Mouse (Mus musculus) gonadal fat pad, adult 2 months (tissue): Measurements from ENCODE around the gene R3hcc1l. TPM values are rescaled to one million over a fixed set of nuclear protein-coding genes. Genes with fewer than 3 reads are reported as not detected.

ENCODE experiments used
- DNase-seq: peaks from one replicate; pipeline ENCODE4 v3.0.0-alpha.2; 2012; ENCODE audit warnings: low read depth
- polyA plus RNA-seq: library from polyadenylated mRNA; depleted of rRNA; stranded (reverse); fragments of >200 nt; gene quantifications from 2 replicates; pipeline ENCODE4 v1.2.3, GENCODE M21; 2012

R3hcc1l gene
- polyA plus RNA-seq, 1 experiment: 6.1 TPM

DNA sequence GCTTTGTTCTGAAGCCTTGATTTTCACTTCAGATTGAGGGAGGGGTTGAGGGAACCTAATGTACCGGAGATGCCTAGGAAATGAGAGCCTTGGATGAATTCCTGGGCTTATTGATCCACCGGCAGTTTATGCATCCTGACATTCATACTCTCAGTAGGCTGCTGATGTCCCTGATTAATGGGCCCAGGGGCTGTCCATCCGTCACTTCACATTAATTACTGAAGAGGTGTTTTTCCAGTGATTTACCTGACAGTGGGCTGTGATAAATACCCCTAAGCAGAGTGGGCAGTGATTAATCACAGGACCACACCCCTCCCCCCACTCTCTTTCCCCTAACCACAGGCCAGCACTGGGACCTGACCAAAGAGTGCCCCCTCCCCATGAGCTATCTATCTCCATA is 22.1 kb downstream of the R3hcc1l start:
- DNase-seq: no peak

GRCm38 (mm10) chr19:42558701-42559100 is 40.1 kb downstream of the R3hcc1l start:
- DNase-seq: no peak

DNA sequence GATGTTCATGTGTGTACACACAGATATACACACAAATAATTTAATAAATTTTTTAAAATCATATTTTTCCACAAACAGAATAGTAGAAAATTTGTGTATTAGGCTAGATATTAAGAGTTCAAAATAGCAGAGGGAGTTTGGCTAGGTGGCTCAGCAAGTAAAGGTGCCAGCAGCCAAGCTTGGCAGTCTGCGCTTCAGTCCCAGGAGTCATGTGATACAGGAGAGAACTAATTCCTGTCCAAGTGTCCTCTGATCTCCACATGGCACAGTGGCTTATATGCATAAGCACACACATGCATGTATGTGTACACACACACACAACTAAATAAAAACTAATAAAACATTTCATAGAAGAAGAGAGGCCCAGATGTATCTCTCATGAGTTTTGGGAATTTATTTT is 43.4 kb downstream of the R3hcc1l start:
- no peak for DNase-seq

- no peak for DNase-seq
Observed at GRCm38 (mm10) chr19:42562981-42563380, 44.4 kb downstream of the R3hcc1l start.

GRCm38 (mm10) chr19:42563726-42564270 is 45.2 kb downstream of the R3hcc1l start:
- DNase-seq: no peak

- no peak for DNase-seq
Observed at GRCm38 (mm10) chr19:42566283-42567019, 47.9 kb downstream of the R3hcc1l start.

GRCm38 (mm10) chr19:42567020-42567419 is 48.5 kb downstream of the R3hcc1l start:
- DNase-seq: no peak

DNA sequence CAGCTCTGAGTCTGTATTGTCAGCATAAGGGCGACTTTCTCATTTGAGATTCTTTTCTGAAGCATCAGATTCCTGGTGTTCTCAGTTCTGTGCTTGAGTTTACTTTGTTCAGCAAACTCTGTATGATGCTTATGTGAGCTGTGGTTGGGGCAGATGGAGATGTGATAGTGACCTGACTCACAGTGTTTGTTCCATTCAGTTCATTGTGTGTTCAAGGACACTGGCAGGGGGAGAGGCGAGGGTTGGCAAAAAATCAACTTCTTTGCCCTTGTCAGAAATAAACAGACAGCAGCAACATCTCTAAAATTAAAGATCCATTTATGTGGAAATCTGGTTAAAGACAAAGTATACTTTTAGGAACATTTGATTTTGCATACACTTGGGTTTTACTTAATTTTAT is 50.5 kb downstream of the R3hcc1l start:
- DNase-seq: no peak

- no peak for DNase-seq
Observed at GRCm38 (mm10) chr19:42571291-42571690, 52.7 kb downstream of the R3hcc1l start.

DNA sequence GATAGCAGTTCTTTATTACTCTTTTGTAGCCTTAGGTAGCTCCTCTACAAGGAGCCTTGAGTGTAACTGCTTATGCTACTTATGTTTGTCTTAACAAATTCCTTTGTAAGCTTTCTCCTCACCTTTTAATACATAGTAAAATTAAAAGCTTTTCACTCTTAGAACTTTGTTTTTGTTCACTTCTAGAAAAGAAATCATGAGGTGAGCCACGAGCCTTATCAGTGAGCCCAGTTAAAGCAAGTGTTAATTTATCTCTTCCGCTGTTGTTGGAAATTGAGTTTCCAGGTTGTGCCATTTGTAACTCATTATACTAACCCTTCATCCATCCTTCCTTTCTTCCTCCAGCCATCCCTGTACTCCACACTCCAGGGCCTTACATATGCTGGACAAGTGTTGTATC is 56.8 kb downstream of the R3hcc1l start:
- DNase-seq: no peak

DNA sequence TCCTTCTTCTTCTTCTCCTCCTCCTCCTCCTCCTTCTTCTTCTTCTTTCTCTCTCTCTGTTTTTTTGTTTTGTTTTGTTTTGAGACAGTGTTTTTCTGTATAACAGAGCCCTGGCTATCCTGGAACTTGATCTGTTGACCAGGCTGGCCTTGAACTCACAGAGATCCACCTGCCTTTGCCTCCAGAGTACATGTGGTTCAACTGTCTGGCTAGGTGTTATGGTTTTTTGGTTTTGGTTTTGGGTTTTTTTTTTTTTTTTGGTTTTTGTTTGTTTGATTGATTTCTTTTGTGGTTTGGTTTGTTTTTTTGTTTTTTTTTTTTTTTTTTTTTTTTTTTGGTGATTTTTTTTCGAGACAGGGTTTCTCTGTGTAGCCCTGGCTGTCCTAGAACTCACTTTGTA is 58.3 kb downstream of the R3hcc1l start:
- no peak for DNase-seq

- no peak for DNase-seq
Observed at GRCm38 (mm10) chr19:42578631-42579030, 60.1 kb downstream of the R3hcc1l start.

DNA sequence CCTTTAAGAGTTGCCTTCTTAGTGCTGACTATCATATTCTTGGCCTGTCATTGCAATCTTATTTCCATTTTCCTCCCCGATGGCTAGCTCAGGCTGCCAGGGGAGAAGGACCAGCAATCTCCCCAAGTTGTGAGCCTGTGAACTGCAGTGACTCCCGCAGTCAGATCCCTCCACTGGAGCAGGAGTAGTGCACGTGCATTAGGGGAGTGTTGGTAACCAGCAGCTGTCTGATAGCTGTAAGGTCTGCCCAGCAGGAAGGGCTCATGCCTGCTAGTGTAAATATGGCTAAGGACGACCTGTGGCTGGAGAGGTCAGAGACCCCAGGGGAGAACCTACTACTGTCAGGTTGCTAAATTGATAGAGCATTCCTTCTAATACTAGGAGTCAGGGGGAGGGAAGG is 62.1 kb downstream of the R3hcc1l start:
- no peak for DNase-seq

DNA sequence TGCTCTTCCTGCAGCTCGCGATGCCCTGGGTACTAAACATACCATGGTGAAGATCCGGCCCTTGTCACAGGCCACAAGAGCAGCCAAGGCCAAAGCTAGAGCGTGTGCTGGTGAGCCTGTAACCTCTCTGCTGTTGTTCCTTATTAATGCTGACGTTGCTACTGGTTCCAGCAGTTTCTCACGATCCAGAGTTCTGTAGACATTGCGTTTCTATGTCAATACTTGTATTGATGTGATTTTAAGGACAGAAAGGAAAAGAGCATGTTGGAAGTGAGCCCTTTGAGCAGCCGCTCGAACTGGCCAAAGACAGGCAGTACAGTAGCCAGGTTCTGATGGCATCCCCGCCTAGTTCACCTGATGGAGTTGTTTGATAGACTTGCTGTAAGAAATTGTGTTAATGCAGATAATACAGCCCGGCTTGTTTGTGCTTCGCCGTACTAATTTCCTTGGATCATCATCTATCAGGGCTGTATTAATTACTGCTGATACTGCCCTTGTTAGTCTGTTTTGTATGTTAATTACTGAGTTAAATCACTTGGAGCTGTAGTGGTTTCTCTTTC is 64.3 kb downstream of the R3hcc1l start:
- DNase-seq: no peak

- no peak for DNase-seq
Observed at GRCm38 (mm10) chr19:42583677-42584076, 65.1 kb downstream of the R3hcc1l start.

DNA sequence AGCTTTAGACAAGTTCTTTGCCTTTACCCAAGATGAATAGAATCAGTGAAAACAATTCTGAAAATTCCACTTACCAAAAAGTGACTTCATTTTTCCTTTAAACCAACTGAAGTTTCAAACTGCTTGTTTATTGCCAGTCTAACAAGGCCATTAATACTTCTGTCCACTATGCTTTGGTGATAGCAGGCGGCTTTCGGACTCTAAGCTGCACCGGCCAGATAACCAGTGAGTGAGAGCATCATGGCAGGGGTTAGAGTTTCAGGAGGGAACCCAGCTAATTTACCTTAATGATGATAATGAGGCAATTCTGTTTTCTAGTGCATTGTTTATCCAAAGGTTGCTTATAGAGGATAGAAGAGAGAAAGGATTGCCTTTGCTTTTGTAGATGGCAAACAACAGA is 65.6 kb downstream of the R3hcc1l start:
- no peak for DNase-seq

GRCm38 (mm10) chr19:42587704-42588103 is 69.1 kb downstream of the R3hcc1l start:
- DNase-seq: no peak

DNA sequence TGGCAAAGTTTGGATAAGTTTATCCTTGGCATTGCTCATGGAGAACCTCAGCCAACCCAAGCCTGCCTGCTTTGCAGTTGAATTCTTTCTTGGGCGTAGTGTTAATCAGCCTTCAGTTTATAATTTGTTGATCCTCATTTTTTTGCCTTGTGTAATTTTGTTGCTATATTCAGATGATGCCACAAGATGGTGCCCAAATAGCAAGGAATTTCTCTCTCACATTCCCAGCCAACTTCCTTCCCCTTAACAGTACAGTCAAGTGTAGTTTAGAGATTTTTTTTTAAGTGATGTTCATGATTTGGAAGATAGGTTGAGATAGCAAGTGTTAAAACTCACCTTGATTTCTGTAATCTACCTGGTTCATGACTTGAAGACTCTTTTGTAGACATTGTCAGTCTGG is 70.7 kb downstream of the R3hcc1l start:
- no peak for DNase-seq

- DNase-seq: no peak
Observed at GRCm38 (mm10) chr19:42591534-42591933, 73.0 kb downstream of the R3hcc1l start.

DNA sequence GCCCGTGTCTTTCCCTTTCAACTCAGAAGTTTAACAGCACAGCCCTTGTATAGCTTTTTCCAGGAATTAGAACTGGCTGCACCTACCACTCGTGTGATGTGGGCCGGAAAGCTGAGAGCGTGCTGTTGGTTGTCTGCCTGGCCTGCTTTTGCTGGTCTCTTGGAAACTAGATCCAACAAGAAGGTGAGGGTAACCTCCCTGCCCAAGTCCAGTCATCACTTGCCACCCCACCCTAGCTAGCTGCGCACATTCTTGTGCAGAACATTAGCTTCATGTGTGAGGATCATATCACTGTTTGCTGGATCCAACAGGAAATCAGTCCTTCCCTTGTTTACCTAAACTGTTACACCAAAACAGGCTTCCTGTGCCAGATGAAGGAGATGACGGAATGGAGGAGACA is 74.9 kb downstream of the R3hcc1l start:
- DNase-seq: no peak

DNA sequence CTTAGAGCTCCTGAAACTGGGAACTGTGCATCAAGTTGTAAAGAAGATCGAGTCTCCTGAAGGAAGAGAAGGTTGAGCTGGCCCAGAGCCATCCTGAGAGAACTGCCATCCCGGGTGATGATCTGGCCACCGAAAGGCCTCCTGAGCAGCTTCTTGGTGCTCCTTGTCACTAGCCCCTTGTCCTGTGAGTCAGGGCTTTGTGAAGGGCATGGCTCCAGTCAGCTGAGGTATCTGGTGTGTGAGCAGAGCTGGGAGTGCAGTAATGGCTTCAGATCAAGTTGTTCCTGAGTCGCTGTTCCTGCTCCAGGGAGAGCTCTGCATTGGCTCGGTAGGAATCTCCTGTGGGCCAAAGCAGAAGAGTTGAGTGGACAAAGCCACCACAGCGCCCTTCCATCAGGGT is 76.5 kb downstream of the R3hcc1l start:
- no peak for DNase-seq

- no peak for DNase-seq
Observed at GRCm38 (mm10) chr19:42597286-42597685, 78.7 kb downstream of the R3hcc1l start.

DNA sequence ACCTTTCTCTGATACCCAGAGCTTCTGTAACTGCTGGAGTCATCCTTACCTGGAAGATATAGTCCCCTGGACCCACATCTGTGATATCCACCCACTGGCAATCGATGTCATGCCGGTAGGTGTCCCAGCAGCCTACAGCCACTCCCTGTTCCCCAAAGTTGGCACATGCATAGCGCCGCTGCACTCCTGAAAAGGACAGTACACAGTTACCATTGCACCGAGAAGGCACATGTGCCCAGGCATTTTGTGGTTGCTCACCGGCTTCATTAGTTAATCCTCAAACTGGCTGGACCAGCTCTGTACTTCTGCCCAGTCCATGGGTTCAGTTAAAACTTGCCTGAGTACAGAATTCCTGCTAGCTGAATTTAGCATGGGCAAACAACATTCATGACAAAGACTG is 79.3 kb downstream of the R3hcc1l start:
- DNase-seq: peak; percentile 67

DNA sequence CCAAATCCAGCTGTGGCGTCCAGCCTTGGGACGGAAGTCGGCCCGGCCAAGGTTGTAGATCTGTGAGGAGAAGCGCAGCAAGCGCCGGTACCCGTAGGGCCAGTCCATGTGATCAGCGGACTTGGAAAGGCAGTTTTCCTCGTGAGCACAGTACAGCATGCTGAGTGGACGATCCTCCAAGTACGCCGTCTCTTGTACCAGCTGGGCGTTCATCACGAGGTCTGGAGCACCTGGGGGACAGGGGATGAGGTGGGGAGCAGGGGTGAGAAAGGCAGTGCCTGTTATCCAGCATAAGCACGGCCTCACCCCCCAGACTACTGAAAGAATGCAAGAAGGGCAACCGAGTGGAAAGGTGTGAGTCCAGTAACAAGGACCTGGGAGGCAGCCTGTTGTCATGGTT is 81.3 kb downstream of the R3hcc1l start:
- no peak for DNase-seq
